Mouse (Mus musculus) MEL (cell line): Measurements from ENCODE around the gene Ryr1. TPM values are rescaled to one million over a fixed set of nuclear protein-coding genes. Genes with fewer than 3 reads are reported as not detected.
A peak's percentile ranks its signal among the peaks of the same experiment; 100 is the strongest.

Source experiments
- DNase-seq: peaks from one replicate; pipeline ENCODE4 v3.0.0; 2011; ENCODE audit warnings: low read depth, low spot score
- H3K27ac ChIP-seq: 2 replicates; pipeline ENCODE4 v1.5.1; 2012; ENCODE audit warnings: low read depth, mild to moderate bottlenecking, control low read depth, low read length, moderate library complexity; ENCODE audit not compliant: control insufficient read depth
- H3K27me3 ChIP-seq, 2 experiments: fragments of 150-350 bp in 1 of 2; sonication (generic) in 1 of 2; 2 replicates each; pipeline ENCODE4 v1.6.1; 2012; ENCODE audit warnings: low read length in 2 of 2, mild to moderate bottlenecking in 2 of 2, improper control_type of control experiment in 1 of 2, moderate library complexity in 1 of 2; ENCODE audit not compliant: insufficient read depth in 2 of 2, control insufficient read depth in 1 of 2
- H3K36me3 ChIP-seq, 2 experiments: 2 replicates each; pipeline ENCODE4 v1.6.1; 2012 to 2014; ENCODE audit warnings: low read length in 2 of 2, improper control_type of control experiment in 1 of 2, inconsistent platforms in 1 of 2, mild to moderate bottlenecking in 1 of 2; ENCODE audit not compliant: insufficient read depth in 2 of 2, control insufficient read depth in 1 of 2
- H3K4me1 ChIP-seq, 2 experiments: fragments of 150-350 bp in 1 of 2; sonication (generic) in 1 of 2; 2 replicates each; pipeline ENCODE4 v1.6.1; 2012; ENCODE audit warnings: low read length in 2 of 2, improper control_type of control experiment in 1 of 2, mild to moderate bottlenecking in 1 of 2; ENCODE audit not compliant: insufficient read depth in 2 of 2, control insufficient read depth in 1 of 2
- H3K4me3 ChIP-seq, 2 experiments: fragments of 150-350 bp in 1 of 2; sonication (generic) in 1 of 2; 2 replicates each; pipeline ENCODE4 v1.5.1; 2012; ENCODE audit warnings: low read depth in 2 of 2, low read length in 2 of 2, mild to moderate bottlenecking in 2 of 2, moderate library complexity in 2 of 2, control low read depth in 1 of 2, improper control_type of control experiment in 1 of 2; ENCODE audit not compliant: control insufficient read depth in 1 of 2, insufficient read depth in 1 of 2
- H3K79me2 ChIP-seq: 2 replicates; pipeline ENCODE4 v1.6.1; 2012; ENCODE audit warnings: mild to moderate bottlenecking, low read length, moderate library complexity; ENCODE audit not compliant: control insufficient read depth, poor library complexity, insufficient read depth
- H3K9ac ChIP-seq: 2 replicates; pipeline ENCODE4 v1.6.1; 2012; ENCODE audit warnings: low read depth, mild to moderate bottlenecking, control low read depth, low read length, moderate library complexity; ENCODE audit not compliant: control insufficient read depth, poor library complexity, severe bottlenecking
- H3K9me3 ChIP-seq: fragments of 150-350 bp; sonication (generic); replicated peaks from 2 replicates; pipeline ENCODE4 v1.6.1; 2012; ENCODE audit warnings: mild to moderate bottlenecking, low read length, improper control_type of control experiment, moderate library complexity; ENCODE audit not compliant: insufficient read depth
- BHLHE40 ChIP-seq: IDR thresholded peaks from 2 replicates; pipeline ENCODE4 v1.6.1; 2012; ENCODE audit warnings: low read depth, mild to moderate bottlenecking, inconsistent platforms, low read length, improper control_type of control experiment, borderline replicate concordance
- CHD1 ChIP-seq: IDR thresholded peaks from 2 replicates; pipeline ENCODE4 v1.6.1; 2012; ENCODE audit warnings: low read depth, mild to moderate bottlenecking, inconsistent platforms, low read length, improper control_type of control experiment
- CHD2 ChIP-seq: IDR thresholded peaks from 2 replicates; pipeline ENCODE4 v1.6.1; 2011; ENCODE audit warnings: low read length, improper control_type of control experiment
- CTCF ChIP-seq, 3 experiments: IDR thresholded peaks in 2 of 3; conservative IDR thresholded peaks in 1 of 3; 2 replicates each; pipeline ENCODE4 v1.5.1; 2011 to 2012; ENCODE audit warnings: low read length in 3 of 3, low read depth in 2 of 3, mild to moderate bottlenecking in 2 of 3, improper control_type of control experiment in 1 of 3, inconsistent platforms in 1 of 3, mixed read lengths in 1 of 3, moderate library complexity in 1 of 3; ENCODE audit not compliant: control insufficient read depth in 1 of 3, insufficient read depth in 1 of 3, poor library complexity in 1 of 3, severe bottlenecking in 1 of 3
- E2F4 ChIP-seq: IDR thresholded peaks from 2 replicates; pipeline ENCODE4 v1.6.1; 2011; ENCODE audit warnings: low read depth, low read length, improper control_type of control experiment, borderline replicate concordance
- ELF1 ChIP-seq: IDR thresholded peaks from 2 replicates; pipeline ENCODE4 v1.6.1; 2014; ENCODE audit warnings: low read depth, mild to moderate bottlenecking, inconsistent platforms, low read length, improper control_type of control experiment, moderate library complexity
- EP300 ChIP-seq, 2 experiments: IDR thresholded peaks; 2 replicates each; pipeline ENCODE4 v1.6.1; 2011; ENCODE audit warnings: improper control_type of control experiment in 2 of 2, low read length in 2 of 2, low read depth in 1 of 2, mild to moderate bottlenecking in 1 of 2
- ETS1 ChIP-seq: IDR thresholded peaks from 2 replicates; pipeline ENCODE4 v1.6.1; 2012; ENCODE audit warnings: low read depth, mild to moderate bottlenecking, inconsistent platforms, low read length, improper control_type of control experiment, moderate library complexity
- GABPA ChIP-seq: IDR thresholded peaks from 2 replicates; pipeline ENCODE4 v1.6.1; 2012; ENCODE audit warnings: low read depth, mild to moderate bottlenecking, inconsistent platforms, low read length, improper control_type of control experiment, moderate library complexity
- GATA1 ChIP-seq: IDR thresholded peaks from 2 replicates; pipeline ENCODE4 v1.6.1; 2011; ENCODE audit warnings: low read depth, low read length, improper control_type of control experiment
- HCFC1 ChIP-seq: IDR thresholded peaks from 2 replicates; pipeline ENCODE4 v1.6.1; 2012; ENCODE audit warnings: low read depth, mild to moderate bottlenecking, inconsistent platforms, low read length, improper control_type of control experiment, moderate library complexity
- JUND ChIP-seq: IDR thresholded peaks from 2 replicates; pipeline ENCODE4 v1.6.1; 2011; ENCODE audit warnings: low read depth, mild to moderate bottlenecking, improper control_type of control experiment, low read length
- KAT2A ChIP-seq: conservative IDR thresholded peaks from 2 replicates; pipeline ENCODE4 v1.6.1; 2012; ENCODE audit warnings: low read depth, low read length, improper control_type of control experiment, inconsistent platforms
- MAFK ChIP-seq: IDR thresholded peaks from 2 replicates; pipeline ENCODE4 v1.6.1; 2011; ENCODE audit warnings: low read depth, mild to moderate bottlenecking, low read length, improper control_type of control experiment, borderline replicate concordance
- MAX ChIP-seq: IDR thresholded peaks from 2 replicates; pipeline ENCODE4 v1.6.1; 2011; ENCODE audit warnings: low read length, improper control_type of control experiment
- MAZ ChIP-seq: IDR thresholded peaks from 2 replicates; pipeline ENCODE4 v1.6.1; 2012; ENCODE audit warnings: low read depth, mild to moderate bottlenecking, inconsistent platforms, low read length, improper control_type of control experiment
- MEF2A ChIP-seq: IDR thresholded peaks from 2 replicates; pipeline ENCODE4 v1.6.1; 2014; ENCODE audit warnings: low read depth, mild to moderate bottlenecking, inconsistent platforms, low read length, improper control_type of control experiment; ENCODE audit not compliant: poor library complexity, insufficient replicate concordance, severe bottlenecking; ENCODE audit errors: extremely low read depth
- MXI1 ChIP-seq: IDR thresholded peaks from 2 replicates; pipeline ENCODE4 v1.6.1; 2011; ENCODE audit warnings: mild to moderate bottlenecking, low read depth, low read length, improper control_type of control experiment
- MYC ChIP-seq: IDR thresholded peaks from 2 replicates; pipeline ENCODE4 v1.6.1; 2011; ENCODE audit warnings: low read depth, mild to moderate bottlenecking, low read length, improper control_type of control experiment, moderate library complexity
- NELFE ChIP-seq: IDR thresholded peaks from 2 replicates; pipeline ENCODE4 v1.6.1; 2011; ENCODE audit warnings: low read depth, low read length, improper control_type of control experiment
- NRF1 ChIP-seq: IDR thresholded peaks from 2 replicates; pipeline ENCODE4 v1.6.1; 2014; ENCODE audit warnings: low read depth, mild to moderate bottlenecking, inconsistent platforms, low read length, improper control_type of control experiment, moderate library complexity; ENCODE audit not compliant: poor library complexity, insufficient read depth, severe bottlenecking
- POLR2A ChIP-seq, 2 experiments: IDR thresholded peaks; 2 replicates each; pipeline ENCODE4 v1.6.1; 2011 to 2012; ENCODE audit warnings: low read length in 2 of 2, mild to moderate bottlenecking in 2 of 2, control low read depth in 1 of 2, improper control_type of control experiment in 1 of 2, low read depth in 1 of 2, moderate library complexity in 1 of 2; ENCODE audit not compliant: control insufficient read depth in 1 of 2, insufficient read depth in 1 of 2, poor library complexity in 1 of 2
- POLR2AphosphoS2 ChIP-seq: IDR thresholded peaks from 2 replicates; pipeline ENCODE4 v1.6.1; 2011; ENCODE audit warnings: low read length, improper control_type of control experiment
- POLR2AphosphoS5 ChIP-seq: IDR thresholded peaks from 2 replicates; pipeline ENCODE4 v1.6.1; 2012; ENCODE audit warnings: low read depth, borderline replicate concordance, mild to moderate bottlenecking, inconsistent platforms, low read length, moderate library complexity, mixed read lengths
- RAD21 ChIP-seq: IDR thresholded peaks from 2 replicates; pipeline ENCODE4 v1.6.1; 2011; ENCODE audit warnings: mild to moderate bottlenecking, low read depth, low read length, improper control_type of control experiment
- RCOR1 ChIP-seq: IDR thresholded peaks from 2 replicates; pipeline ENCODE4 v1.6.1; 2012; ENCODE audit warnings: low read depth, mild to moderate bottlenecking, inconsistent platforms, low read length, improper control_type of control experiment
- SIN3A ChIP-seq: IDR thresholded peaks from 2 replicates; pipeline ENCODE4 v1.6.1; 2012; ENCODE audit warnings: low read length, improper control_type of control experiment, inconsistent platforms
- SMC3 ChIP-seq: IDR thresholded peaks from 2 replicates; pipeline ENCODE4 v1.6.1; 2011; ENCODE audit warnings: low read depth, low read length, improper control_type of control experiment
- TAL1 ChIP-seq: IDR thresholded peaks from 2 replicates; pipeline ENCODE4 v1.6.1; 2012; ENCODE audit warnings: mild to moderate bottlenecking, inconsistent platforms, low read length, moderate library complexity, mixed read lengths
- TBP ChIP-seq: IDR thresholded peaks from 2 replicates; pipeline ENCODE4 v1.8.0; 2011; ENCODE audit warnings: low read depth, low read length, improper control_type of control experiment
- UBTF ChIP-seq: IDR thresholded peaks from 2 replicates; pipeline ENCODE4 v1.6.1; 2012; ENCODE audit warnings: low read depth, mild to moderate bottlenecking, inconsistent platforms, low read length, improper control_type of control experiment, moderate library complexity, borderline replicate concordance; ENCODE audit not compliant: insufficient read depth
- USF1 ChIP-seq: IDR thresholded peaks from 2 replicates; pipeline ENCODE4 v1.6.1; 2014; ENCODE audit warnings: low read depth, mild to moderate bottlenecking, inconsistent platforms, low read length, improper control_type of control experiment, moderate library complexity
- USF2 ChIP-seq, 2 experiments: IDR thresholded peaks; 2 replicates each; pipeline ENCODE4 v1.6.1; 2011 to 2012; ENCODE audit warnings: improper control_type of control experiment in 2 of 2, low read length in 2 of 2, borderline replicate concordance in 1 of 2, inconsistent platforms in 1 of 2, low read depth in 1 of 2, mild to moderate bottlenecking in 1 of 2; ENCODE audit not compliant: insufficient read depth in 1 of 2
- ZC3H11A ChIP-seq: IDR thresholded peaks from 2 replicates; pipeline ENCODE4 v1.6.1; 2012; ENCODE audit warnings: low read depth, mild to moderate bottlenecking, inconsistent platforms, low read length, improper control_type of control experiment
- ZKSCAN1 ChIP-seq: IDR thresholded peaks from 2 replicates; pipeline ENCODE4 v1.6.1; 2012; ENCODE audit warnings: low read depth, mild to moderate bottlenecking, inconsistent platforms, low read length, improper control_type of control experiment, moderate library complexity
- ZMIZ1 ChIP-seq: IDR thresholded peaks from 2 replicates; pipeline ENCODE4 v1.6.1; 2012; ENCODE audit warnings: low read depth, mild to moderate bottlenecking, inconsistent platforms, low read length, improper control_type of control experiment, moderate library complexity
- polyA plus RNA-seq, 2 experiments: library from polyadenylated mRNA; stranded (reverse) in 1 of 2; unstranded in 1 of 2; fragments of >175 nt in 1 of 2; fragments of >200 nt in 1 of 2; gene quantifications; 2 replicates each; pipeline versions ENCODE4 v1.2.1 to v1.2.4; 2012; ENCODE audit warnings: low replicate concordance in 2 of 2, low read depth in 1 of 2; ENCODE audit not compliant: insufficient read length in 2 of 2, insufficient read depth in 1 of 2, missing spikeins in 1 of 2
- total RNA-seq: library from RNA; depleted of rRNA; stranded (reverse); fragments of 300-350 nt; gene quantifications from 2 replicates; pipeline ENCODE4 v1.2.3, GENCODE M21; 2012

Ryr1 gene
- total and polyA plus RNA-seq, 3 experiments: 0.27 to 0.54 TPM; not detected in 1

DNA sequence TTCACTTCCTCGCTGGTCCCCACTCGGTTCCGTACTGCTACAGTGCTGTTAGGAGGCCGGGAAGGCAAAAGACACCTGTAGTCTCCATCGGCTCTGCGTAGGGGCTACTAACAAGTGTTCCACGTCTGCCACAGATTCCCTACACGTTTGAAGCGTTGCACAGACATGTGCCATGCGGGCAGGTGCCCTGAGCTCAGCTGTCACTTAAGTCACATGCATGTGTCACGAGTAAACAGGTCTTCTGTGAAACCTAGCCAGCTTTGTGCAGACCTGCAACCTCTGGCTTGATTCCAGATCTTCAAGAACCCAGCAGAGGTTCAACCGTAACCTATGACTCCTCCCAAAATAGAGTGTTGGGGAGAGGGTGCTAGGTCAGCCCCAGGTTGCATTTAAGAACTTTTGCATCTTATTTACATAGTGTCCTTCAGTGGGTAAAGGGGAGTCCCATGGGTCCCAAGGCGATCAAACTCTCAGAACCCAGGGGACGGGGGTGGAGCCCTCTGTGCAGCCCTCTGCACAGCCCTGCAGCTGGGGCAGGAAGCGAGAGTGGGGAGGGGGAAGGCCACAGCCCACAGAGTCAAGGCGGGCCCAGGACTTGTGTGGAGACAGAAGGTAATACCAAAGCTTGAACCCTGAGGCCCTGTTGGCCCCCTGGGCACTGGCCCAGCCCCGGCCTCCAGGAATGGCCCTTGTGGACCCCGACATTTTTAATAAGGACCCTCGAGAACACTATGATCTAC is 142.5 kb downstream of the Ryr1 start:
- H3K4me1 ChIP-seq: peaks cover 0 to 20% of the 10 kb centered on the region in 2 experiments; a peak in 2 of 4 replicates
- H3K9me3 ChIP-seq: no peaks in the 10 kb centered on the region
- no peaks in the 10 kb centered on the region for H3K27me3 ChIP-seq
- peak overlapping the region; percentile 67 to 69 for H3K4me3 ChIP-seq
- H3K27ac ChIP-seq: peak overlapping the region; percentile 94
- H3K36me3 ChIP-seq: peaks cover 3 to 15% of the 10 kb centered on the region in 2 experiments; a peak in 3 of 4 replicates
- peak; percentile 84 for DNase-seq
- H3K79me2 ChIP-seq: peaks cover 27% of the 10 kb centered on the region
- H3K9ac ChIP-seq: peak overlapping the region; percentile 86
- no peak for TF ChIP-seq ZKSCAN1
- no peak; the same call in 1 of the 2 replicates for TF ChIP-seq ZC3H11A
- TF ChIP-seq EP300 (IDR thresholded peaks at IDR 0.05; ENCODE audit: low read depth in 1 of 2, low read length in 2 of 2): no peak; a peak in 1 of 4 replicates
- no peak for TF ChIP-seq GATA1
- peak; percentile 49 for TF ChIP-seq MAZ
- TF ChIP-seq POLR2AphosphoS2: no peak; the same call in 1 of the 2 replicates
- peak; percentile 43; the same call in 1 of the 2 replicates for TF ChIP-seq ETS1
- peak; percentile 91 for TF ChIP-seq MXI1
- no peak for TF ChIP-seq ELF1
- no peak for TF ChIP-seq GABPA
- no peak for TF ChIP-seq UBTF
- TF ChIP-seq USF2 (IDR thresholded peaks at IDR 0.05; ENCODE audit: borderline replicate concordance in 1 of 2, insufficient read depth in 1 of 2, low read depth in 1 of 2, low read length in 2 of 2): no peak
- TF ChIP-seq MAFK: no peak
- TF ChIP-seq E2F4: no peak
- no peak for TF ChIP-seq TAL1
- no peak for TF ChIP-seq NELFE
- no peak for TF ChIP-seq CTCF (IDR thresholded peaks at IDR 0.05 in 2 of 3, conservative IDR thresholded peaks at IDR 0.05 in 1 of 3; ENCODE audit: control insufficient read depth in 1 of 3, insufficient read depth in 1 of 3, low read depth in 2 of 3, low read length in 3 of 3, poor library complexity in 1 of 3, severe bottlenecking in 1 of 3)
- TF ChIP-seq POLR2A (IDR thresholded peaks at IDR 0.05; ENCODE audit: control insufficient read depth in 1 of 2, insufficient read depth in 1 of 2, low read depth in 1 of 2, low read length in 2 of 2, poor library complexity in 1 of 2): no peak; a peak in 1 of 4 replicates
- TF ChIP-seq HCFC1: no peak
- no peak for TF ChIP-seq JUND
- TF ChIP-seq CHD1: no peak
- no peak for TF ChIP-seq RCOR1
- TF ChIP-seq TBP: no peak
- TF ChIP-seq BHLHE40: peak; percentile 48; the same call in 1 of the 2 replicates
- TF ChIP-seq MEF2A: no peak
- no peak for TF ChIP-seq CHD2
- TF ChIP-seq SMC3: no peak
- TF ChIP-seq KAT2A: no peak
- TF ChIP-seq MAX: peak; percentile 79
- TF ChIP-seq RAD21: no peak
- TF ChIP-seq SIN3A: peak; percentile 38
- TF ChIP-seq POLR2AphosphoS5: no peak
- 0 out of 2 replicates have a peak, but pooled peaks have one; percentile 61 for TF ChIP-seq MYC
- TF ChIP-seq USF1: no peak; the same call in 1 of the 2 replicates
- TF ChIP-seq ZMIZ1: no peak; the same call in 1 of the 2 replicates
- no peak for TF ChIP-seq NRF1
